Mouse (Mus musculus) forebrain, postnatal 0 days (tissue): ENCODE measurements around the gene Sys1. TPM values are rescaled to one million over a fixed set of nuclear protein-coding genes. Genes with fewer than 3 reads are reported as not detected.
A peak's percentile ranks its signal among the peaks of the same experiment; 100 is the strongest.

Experiments
- ATAC-seq: fragments of 200-750 bp; cut with Nextera tagmentation; 2 replicates; pipeline ENCODE4 v1.8.0; 2017; ENCODE audit warnings: mild to moderate bottlenecking, moderate library complexity
- DNase-seq: peaks from one replicate; pipeline ENCODE4 v3.0.0-alpha.2; 2015
- H3K27ac ChIP-seq: fragments of 300-500 bp; sonication (generic); 2 replicates; pipeline ENCODE4 v1.5.1; 2014; ENCODE audit warnings: low read depth, mild to moderate bottlenecking, antibody characterized with exemption, low read length, moderate library complexity, mixed read lengths
- H3K27me3 ChIP-seq: fragments of 300-500 bp; sonication (generic); 2 replicates; pipeline ENCODE4 v1.6.1; 2014; ENCODE audit warnings: mild to moderate bottlenecking, low read length, mixed read lengths; ENCODE audit not compliant: insufficient read depth
- H3K36me3 ChIP-seq: fragments of 300-500 bp; sonication (generic); 2 replicates; pipeline ENCODE4 v1.6.1; 2014; ENCODE audit warnings: mild to moderate bottlenecking, moderate library complexity; ENCODE audit not compliant: insufficient read depth
- H3K4me1 ChIP-seq: fragments of 300-500 bp; sonication (generic); 2 replicates; pipeline ENCODE4 v1.6.1; 2014; ENCODE audit warnings: antibody characterized with exemption; ENCODE audit not compliant: insufficient read depth
- H3K4me2 ChIP-seq: fragments of 300-500 bp; sonication (generic); 2 replicates; pipeline ENCODE4 v1.6.1; 2014; ENCODE audit warnings: low read depth, mild to moderate bottlenecking, moderate library complexity
- H3K4me3 ChIP-seq: fragments of 300-500 bp; sonication (generic); 2 replicates; pipeline ENCODE4 v1.5.1; 2014; ENCODE audit warnings: low read depth, low read length, mixed read lengths
- H3K9ac ChIP-seq: fragments of 300-500 bp; sonication (generic); 2 replicates; pipeline ENCODE4 v1.6.1; 2014; ENCODE audit warnings: mild to moderate bottlenecking
- H3K9me3 ChIP-seq: fragments of 300-500 bp; sonication (generic); 2 replicates; pipeline ENCODE4 v1.6.1; 2016; ENCODE audit warnings: low read length
- CTCF ChIP-seq: sonication (generic); IDR thresholded peaks from 2 replicates; pipeline ENCODE4 v1.5.1; 2016; ENCODE audit warnings: antibody characterized with exemption, control low read depth, low read depth
- WGBS: fragments of 180-500 bp; shearing (Covaris S2); extraction: QIAGEN DNeasy Blood & Tissue Kit; methylation state at CpG from one replicate; pipeline ENCODE4 v1.1.7; 2014; 5-methylcytosine and 5-hydroxymethylcytosine counted together
- polyA plus RNA-seq: library from polyadenylated mRNA; unstranded; fragments of >200 nt; fragmentation: Nextera tagmentation; extraction: Ambion mirVana; gene quantifications from 2 replicates; pipeline ENCODE4 v1.2.1, GENCODE M21; 2015
- total RNA-seq: library from RNA; depleted of rRNA; stranded (reverse); fragments of >200 nt; gene quantifications from 2 replicates; pipeline ENCODE4 v1.2.3, GENCODE M21; 2014

The Sys1 gene
- total and polyA plus RNA-seq, 2 experiments from 2014 or later, result 105 to 167 TPM

GRCm38 (mm10) chr2:164433278-164433895, 23.4 kb upstream of the Sys1 start:
- Histone ChIP-seq H3K4me3 (no peak overlapping the region), H3K9ac (no peak overlapping the region), H3K4me1 (no peaks in the 10 kb centered on the region), H3K9me3 (no peaks in the 10 kb centered on the region), H3K27me3 (no peaks in the 10 kb centered on the region), H3K4me2 (no peak overlapping the region), H3K27ac (no peak overlapping the region), H3K36me3 (no peaks in the 10 kb centered on the region)
- no peak for DNase-seq
- no peak for TF ChIP-seq CTCF
- ATAC-seq, result no peak
- WGBS, result 90% methylated on average over 9 of the region's 9 CpGs

- Histone ChIP-seq H3K4me3 (no peak overlapping the region), H3K36me3 (no peaks in the 10 kb centered on the region), H3K9me3 (no peaks in the 10 kb centered on the region), H3K27me3 (no peaks in the 10 kb centered on the region), H3K4me2 (no peak overlapping the region), H3K9ac (no peak overlapping the region), H3K27ac (no peak overlapping the region), H3K4me1 (no peaks in the 10 kb centered on the region)
- ATAC-seq (no peak), DNase-seq (no peak)
- WGBS, result 86% methylated on average over 3 of the region's 3 CpGs
- no peak for TF ChIP-seq CTCF
Observed at GRCm38 (mm10) chr2:164434681-164435080, 22.1 kb upstream of the Sys1 start.

GRCm38 (mm10) chr2:164435216-164436090, 21.3 kb upstream of the Sys1 start:
- no peak overlapping the region for H3K27ac ChIP-seq
- no peaks in the 10 kb centered on the region for H3K9me3 ChIP-seq
- no peak for TF ChIP-seq CTCF
- WGBS, result 60% methylated on average over 5 of the region's 5 CpGs
- H3K4me3 ChIP-seq, result no peak overlapping the region
- H3K4me2 ChIP-seq, result no peak overlapping the region
- ATAC-seq (no peak), DNase-seq (no peak)
- H3K36me3 ChIP-seq, result no peaks in the 10 kb centered on the region
- no peaks in the 10 kb centered on the region for H3K4me1 ChIP-seq
- no peak overlapping the region for H3K9ac ChIP-seq
- no peaks in the 10 kb centered on the region for H3K27me3 ChIP-seq

GRCm38 (mm10) chr2:164436215-164436913, 20.4 kb upstream of the Sys1 start:
- Histone ChIP-seq H3K27ac (no peak overlapping the region), H3K4me3 (no peak overlapping the region), H3K4me1 (no peaks in the 10 kb centered on the region), H3K36me3 (no peaks in the 10 kb centered on the region), H3K9me3 (no peaks in the 10 kb centered on the region), H3K4me2 (no peak overlapping the region), H3K27me3 (0 out of 2 replicates have a peak, but pooled peaks cover 2% of the 10 kb centered on the region), H3K9ac (no peak overlapping the region)
- DNase-seq (no peak), ATAC-seq (peak; percentile 64)
- no peak for TF ChIP-seq CTCF
- 22% methylated on average over 8 of the region's 8 CpGs for WGBS

- H3K4me3 ChIP-seq, result no peak overlapping the region
- ATAC-seq, result 0 out of 2 replicates have a peak, but pooled peaks have one; percentile 12
- no peaks in the 10 kb centered on the region for H3K36me3 ChIP-seq
- 54% methylated on average over 3 of the region's 3 CpGs for WGBS
- no peak overlapping the region for H3K9ac ChIP-seq
- peaks cover 5% of the 10 kb centered on the region; the same call in 1 of the 2 replicates for H3K27me3 ChIP-seq
- H3K9me3 ChIP-seq, result no peaks in the 10 kb centered on the region
- no peaks in the 10 kb centered on the region for H3K4me1 ChIP-seq
- no peak overlapping the region for H3K4me2 ChIP-seq
- no peak overlapping the region for H3K27ac ChIP-seq
- no peak for DNase-seq
- TF ChIP-seq CTCF, result no peak
Observed at GRCm38 (mm10) chr2:164436961-164437360, 19.8 kb upstream of the Sys1 start.

- H3K27ac ChIP-seq, result no peak overlapping the region
- H3K4me1 ChIP-seq, result no peaks in the 10 kb centered on the region; the same call in 1 of the 2 replicates
- H3K4me3 ChIP-seq, result no peak overlapping the region
- H3K9me3 ChIP-seq, result no peaks in the 10 kb centered on the region
- peaks cover 9% of the 10 kb centered on the region for H3K27me3 ChIP-seq
- WGBS, result 78% methylated on average over 6 of the region's 6 CpGs
- no peak overlapping the region for H3K9ac ChIP-seq
- no peak for ATAC-seq
- no peaks in the 10 kb centered on the region for H3K36me3 ChIP-seq
- no peak for DNase-seq
- no peak overlapping the region for H3K4me2 ChIP-seq
- TF ChIP-seq CTCF, result no peak
Observed at GRCm38 (mm10) chr2:164437710-164438109, 19.1 kb upstream of the Sys1 start.

- no peak for DNase-seq
- H3K27me3 ChIP-seq, result peaks cover 11% of the 10 kb centered on the region
- H3K4me1 ChIP-seq, result no peaks in the 10 kb centered on the region; the same call in 1 of the 2 replicates
- no peaks in the 10 kb centered on the region for H3K9me3 ChIP-seq
- H3K4me2 ChIP-seq, result no peak overlapping the region
- no peaks in the 10 kb centered on the region for H3K36me3 ChIP-seq
- H3K4me3 ChIP-seq, result no peak overlapping the region
- ATAC-seq, result no peak
- H3K27ac ChIP-seq, result no peak overlapping the region
- H3K9ac ChIP-seq, result no peak overlapping the region
- no peak for TF ChIP-seq CTCF
- WGBS, result 76% methylated on average over 8 of the region's 8 CpGs
Observed at GRCm38 (mm10) chr2:164438257-164438656, 18.5 kb upstream of the Sys1 start.
